ENCODE assay signal across 1 mouse cellular context in genomic region chrX:8074430-8075014, GRCm38 (mm10).
TF ChIP-seq lines count a peak whose summit lies in the region.

Gene Suv39h1 (minus strand): TSS chrX:8074760.

TF ChIP-seq in CH12.LX, 34 proteins besides CTCF, POLR2A, EP300 and RAD21 (continued from another document):
- TF ChIP-seq MAX (IDR thresholded peaks at IDR 0.05; ENCODE audit: low read length) (no peak), USF2 (conservative IDR thresholded peaks at IDR 0.05; ENCODE audit: low read depth, low read length) (no peak), JUND (conservative IDR thresholded peaks at IDR 0.05; ENCODE audit: low read depth, low read length) (no peak), HCFC1 (IDR thresholded peaks at IDR 0.05; ENCODE audit: low read depth, low read length) (peak; percentile 58), KAT2A (IDR thresholded peaks at IDR 0.05; ENCODE audit: insufficient replicate concordance, low read length) (no peak), IRF4 (IDR thresholded peaks at IDR 0.05; ENCODE audit: low read depth, low read length) (no peak), RCOR1 (conservative IDR thresholded peaks at IDR 0.05; ENCODE audit: low read depth, low read length) (no peak), CHD2 (IDR thresholded peaks at IDR 0.05; ENCODE audit: low read length) (peak; percentile 98), CHD1 (IDR thresholded peaks at IDR 0.05; ENCODE audit: low read depth, low read length) (no peak), MAFK (IDR thresholded peaks at IDR 0.05; ENCODE audit: insufficient replicate concordance, low read length) (no peak)
TF ChIP-seq in CH12.LX: peak in this region for 9.
